Mouse (Mus musculus) thymus, adult 2 months (tissue): Measurements from ENCODE around the gene Nipal1.

Source experiments
- CTCF ChIP-seq: fragments of 200-500 bp; IDR thresholded peaks from 2 replicates; pipeline ENCODE4 v1.5.1; 2012; ENCODE audit warnings: mild to moderate bottlenecking, control low read depth, low read length, moderate library complexity, borderline replicate concordance; ENCODE audit not compliant: control insufficient read depth, poor library complexity, insufficient read depth; ENCODE audit errors: extremely low read depth
- POLR2A ChIP-seq: fragments of 200-500 bp; IDR thresholded peaks from 2 replicates; pipeline ENCODE4 v1.6.1; 2012; ENCODE audit warnings: mild to moderate bottlenecking, low read length, control low read depth, moderate library complexity; ENCODE audit not compliant: control insufficient read depth, poor library complexity, insufficient read depth; ENCODE audit errors: extremely low read depth

- TF ChIP-seq CTCF, result no peak
- TF ChIP-seq POLR2A, result no peak
These were observed 3.4 kb upstream of the Nipal1 start, which contains the start of gene Cnga1 for GRCm38 (mm10) chr5:72644175-72644574.
